Mouse (Mus musculus): ENCODE measurements around the gene Ybx3. TPM values are rescaled to one million over a fixed set of nuclear protein-coding genes. Genes with fewer than 3 reads are reported as not detected.
A peak's percentile ranks its signal among the peaks of the same experiment; 100 is the strongest.

Ybx3 gene
- polyA plus RNA-seq, 1 experiment from 2014 or later: 22.0 TPM

GRCm38 (mm10) chr6:131404260-131404659 is 16.0 kb upstream of the Ybx3 start:
- WGBS: 95% methylated on average over 3 of the region's 3 CpGs

DNA sequence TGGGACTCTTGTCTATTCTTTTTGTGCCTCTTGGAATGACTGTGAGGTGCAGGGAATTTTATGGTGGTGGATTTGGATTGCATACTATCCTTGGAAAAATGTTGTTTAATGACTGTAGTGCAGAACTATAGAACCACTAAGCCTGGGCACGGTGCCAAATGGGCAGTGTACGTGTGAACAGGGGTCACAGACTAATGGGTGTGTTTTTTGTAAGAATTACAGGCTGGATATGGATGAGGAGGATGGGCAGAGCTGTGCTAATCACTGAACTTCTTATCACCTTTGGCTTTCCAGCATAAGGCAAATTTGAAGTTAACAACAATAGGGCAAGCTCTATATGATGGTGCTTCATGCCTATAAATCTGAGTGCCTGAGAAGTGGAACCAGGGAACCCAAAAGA is 14.8 kb upstream of the Ybx3 start:
- Histone ChIP-seq H3K9ac (no peak overlapping the region), H3K4me3 (no peak overlapping the region), H3K4me2 (no peak overlapping the region), H3K27ac (replicated peaks) (no peak overlapping the region), H3K27me3 (no peaks in the 10 kb centered on the region), H3K9me3 (no peaks in the 10 kb centered on the region), H3K36me3 (no peaks in the 10 kb centered on the region), H3K4me1 (replicated peaks) (no peaks in the 10 kb centered on the region)
- 64% methylated on average over 2 of the region's 2 CpGs for WGBS
- no peak for ATAC-seq (ENCODE audit: low FRiP score, low read depth)

More at GRCm38 (mm10) chr6:131404260-131404659, 16.0 kb upstream of the Ybx3 start:
- no peak for ATAC-seq (ENCODE audit: low FRiP score, low read depth)
- no peak overlapping the region for H3K9ac ChIP-seq
- H3K36me3 ChIP-seq: no peaks in the 10 kb centered on the region
- no peak overlapping the region for H3K4me3 ChIP-seq
- H3K9me3 ChIP-seq: no peaks in the 10 kb centered on the region
- no peak overlapping the region for H3K4me2 ChIP-seq
- H3K4me1 ChIP-seq (replicated peaks): no peaks in the 10 kb centered on the region
- H3K27ac ChIP-seq (replicated peaks): no peak overlapping the region
- no peaks in the 10 kb centered on the region for H3K27me3 ChIP-seq

DNA sequence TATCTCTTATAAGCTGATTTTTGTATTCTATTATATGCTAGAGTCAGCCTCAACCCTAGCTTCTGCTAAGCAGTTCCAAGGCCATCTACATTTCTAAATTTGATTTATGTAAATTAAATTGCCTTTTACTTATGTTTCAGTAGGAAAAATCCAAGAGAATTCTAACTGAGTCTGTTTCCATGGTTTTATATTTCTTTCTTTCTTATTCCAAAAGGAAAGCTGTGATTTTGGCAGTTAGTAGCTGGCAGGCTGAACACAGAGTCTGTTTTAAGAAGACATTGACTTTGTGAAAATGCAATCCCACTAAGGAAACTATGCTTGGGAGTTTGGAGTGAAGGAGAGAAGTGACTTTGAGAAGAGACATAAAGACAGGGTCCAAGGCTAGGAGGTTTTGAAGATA is 14.3 kb upstream of the Ybx3 start:
- ATAC-seq (ENCODE audit: low FRiP score, low read depth): no peak
- Histone ChIP-seq H3K36me3 (no peaks in the 10 kb centered on the region), H3K4me3 (no peak overlapping the region), H3K27me3 (no peaks in the 10 kb centered on the region), H3K9me3 (no peaks in the 10 kb centered on the region), H3K27ac (replicated peaks) (no peak overlapping the region), H3K4me1 (replicated peaks) (no peaks in the 10 kb centered on the region), H3K9ac (no peak overlapping the region), H3K4me2 (no peak overlapping the region)

- no peak for ATAC-seq (ENCODE audit: low FRiP score, low read depth)
- no peak overlapping the region for H3K27ac ChIP-seq (replicated peaks)
- H3K27me3 ChIP-seq: no peaks in the 10 kb centered on the region
- no peaks in the 10 kb centered on the region for H3K9me3 ChIP-seq
- no peaks in the 10 kb centered on the region for H3K36me3 ChIP-seq
- H3K9ac ChIP-seq: no peak overlapping the region
- H3K4me1 ChIP-seq (replicated peaks): no peaks in the 10 kb centered on the region
- WGBS: 93% methylated on average over 2 of the region's 2 CpGs
- no peak overlapping the region for H3K4me3 ChIP-seq
- no peak overlapping the region for H3K4me2 ChIP-seq
Measured at GRCm38 (mm10) chr6:131401259-131401658, 13.0 kb upstream of the Ybx3 start.

DNA sequence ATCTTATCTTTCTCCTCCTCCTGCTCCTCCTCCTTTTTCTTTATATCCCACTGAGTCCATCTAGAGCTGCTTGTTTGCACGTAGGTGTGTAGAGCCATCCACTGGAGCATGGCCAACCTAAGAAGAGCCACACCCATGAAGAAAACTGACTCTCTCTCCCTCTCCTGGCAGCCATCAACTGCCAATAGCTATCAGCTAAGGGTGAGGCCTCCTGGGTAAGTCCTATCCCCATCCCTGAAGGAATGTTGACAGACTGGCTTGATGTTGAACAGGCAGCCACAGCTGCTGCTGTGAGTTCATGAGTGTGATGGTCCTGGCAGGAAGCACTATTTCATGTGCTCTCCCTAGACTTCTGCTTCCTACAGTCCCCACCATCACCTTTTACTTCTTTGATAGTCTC is 8.4 kb upstream of the Ybx3 start:
- Histone ChIP-seq H3K4me2 (no peak overlapping the region), H3K36me3 (no peaks in the 10 kb centered on the region), H3K9me3 (no peaks in the 10 kb centered on the region), H3K4me1 (replicated peaks) (no peaks in the 10 kb centered on the region), H3K27me3 (no peaks in the 10 kb centered on the region), H3K9ac (no peak overlapping the region), H3K27ac (replicated peaks) (no peak overlapping the region), H3K4me3 (no peak overlapping the region)
- 84% methylated on average over 1 of the region's 1 CpGs for WGBS
- no peak for ATAC-seq (ENCODE audit: low FRiP score, low read depth)

DNA sequence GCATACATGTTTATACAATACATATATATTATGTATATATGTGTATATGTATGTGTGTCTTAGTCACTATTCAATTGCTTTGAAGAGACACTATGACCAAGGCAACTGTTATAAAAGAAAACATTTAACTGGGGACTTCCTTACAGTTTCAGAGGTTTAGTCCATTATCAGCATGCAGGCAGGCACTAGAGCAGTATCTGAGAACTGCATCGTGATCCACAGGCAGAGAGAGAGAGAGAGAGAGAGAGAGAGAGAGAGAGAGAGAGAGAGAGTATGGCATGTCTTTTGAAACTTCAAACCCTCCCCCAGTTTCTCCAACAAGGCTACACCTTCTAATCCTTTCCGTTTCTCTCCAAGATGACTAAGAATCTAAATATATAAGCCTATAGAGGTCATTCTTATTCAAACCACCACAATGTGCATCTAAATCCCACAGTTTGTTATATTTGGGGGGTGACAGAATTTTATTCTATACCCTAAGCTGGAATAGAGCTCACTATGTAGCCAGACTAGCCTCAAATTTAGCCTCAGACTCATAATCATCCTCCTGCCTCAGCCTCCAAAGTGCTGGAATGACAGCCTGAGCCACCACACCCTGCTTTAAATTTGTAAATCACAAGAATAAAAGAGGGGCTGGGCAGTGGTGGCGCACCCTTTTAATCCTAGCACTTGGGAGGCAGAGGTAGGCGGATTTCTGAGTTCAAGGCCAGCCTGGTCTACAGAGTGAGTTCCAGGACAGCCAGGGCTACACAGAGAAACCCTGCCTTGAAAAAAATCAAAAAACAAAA is 5.8 kb upstream of the Ybx3 start:
- no peaks in the 10 kb centered on the region for H3K9me3 ChIP-seq
- H3K4me3 ChIP-seq: no peak overlapping the region
- H3K4me2 ChIP-seq: no peak overlapping the region
- no peak overlapping the region for H3K27ac ChIP-seq (replicated peaks)
- H3K27me3 ChIP-seq: no peaks in the 10 kb centered on the region; the same call in 1 of the 2 replicates
- ATAC-seq (ENCODE audit: low FRiP score, low read depth): no peak
- H3K4me1 ChIP-seq (replicated peaks): no peaks in the 10 kb centered on the region
- H3K9ac ChIP-seq: no peak overlapping the region
- WGBS: 78% methylated on average over 4 of the region's 4 CpGs
- H3K36me3 ChIP-seq: no peaks in the 10 kb centered on the region

GRCm38 (mm10) chr6:131387221-131388039 is 846 bp downstream of the Ybx3 start:
- Histone ChIP-seq H3K27me3 (no peaks in the 10 kb centered on the region; the same call in 1 of the 2 replicates), H3K36me3 (no peaks in the 10 kb centered on the region), H3K27ac (replicated peaks) (peak overlapping the region; percentile 88), H3K9ac (peak overlapping the region; percentile 91), H3K4me2 (peak overlapping the region; percentile 90), H3K4me3 (peak overlapping the region; percentile 88), H3K4me1 (replicated peaks) (peaks cover 42% of the 10 kb centered on the region), H3K9me3 (no peaks in the 10 kb centered on the region)
- ATAC-seq (ENCODE audit: low FRiP score, low read depth): peak; percentile 59
- under 1% methylated on average over 43 of the region's 43 CpGs for WGBS

DNA sequence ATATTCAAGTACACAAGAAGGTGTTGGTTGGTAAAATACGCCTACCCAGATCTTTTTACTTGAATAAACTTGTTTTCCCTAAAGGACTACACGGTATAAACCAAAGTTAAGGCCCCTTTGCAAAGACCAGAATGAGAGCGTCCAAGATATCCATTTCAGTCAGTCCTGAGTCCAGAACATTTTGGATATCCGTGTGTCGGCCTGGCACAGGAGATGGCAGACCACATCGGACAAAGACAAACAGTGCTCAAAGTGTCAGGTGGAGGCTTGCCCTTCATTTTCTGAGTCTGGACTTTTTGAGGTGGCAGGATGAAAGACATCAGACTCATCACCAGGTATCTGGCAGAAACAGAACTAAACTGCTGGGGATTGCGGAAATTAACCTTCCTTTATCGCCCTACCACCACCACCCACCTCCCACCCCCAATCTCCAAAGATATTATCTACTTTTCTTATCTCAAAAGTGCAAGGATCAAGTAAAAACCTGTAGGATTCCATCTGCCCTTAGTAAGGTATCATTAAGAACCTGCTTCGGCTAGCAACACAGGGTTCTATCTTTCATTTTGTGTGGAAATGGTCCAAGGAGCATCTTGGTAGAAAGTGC is 1.8 kb downstream of the Ybx3 start:
- Histone ChIP-seq H3K9ac (no peak overlapping the region), H3K4me3 (peak overlapping the region; percentile 88), H3K27ac (replicated peaks) (no peak overlapping the region), H3K27me3 (no peaks in the 10 kb centered on the region; the same call in 1 of the 2 replicates), H3K9me3 (no peaks in the 10 kb centered on the region), H3K36me3 (no peaks in the 10 kb centered on the region), H3K4me2 (peak overlapping the region; percentile 90), H3K4me1 (replicated peaks) (peaks cover 48% of the 10 kb centered on the region)
- ATAC-seq (ENCODE audit: low FRiP score, low read depth): no peak
- WGBS: 58% methylated on average over 9 of the region's 9 CpGs

GRCm38 (mm10) chr6:131385469-131385868 is 2.8 kb downstream of the Ybx3 start:
- WGBS: 94% methylated on average over 1 of the region's 1 CpGs
- Histone ChIP-seq H3K27me3 (no peaks in the 10 kb centered on the region; the same call in 1 of the 2 replicates), H3K9ac (no peak overlapping the region), H3K4me3 (no peak overlapping the region), H3K9me3 (no peaks in the 10 kb centered on the region), H3K4me2 (no peak overlapping the region), H3K27ac (replicated peaks) (no peak overlapping the region), H3K4me1 (replicated peaks) (peaks cover 48% of the 10 kb centered on the region), H3K36me3 (no peaks in the 10 kb centered on the region; the same call in 1 of the 2 replicates)
- no peak for ATAC-seq (ENCODE audit: low FRiP score, low read depth)

DNA sequence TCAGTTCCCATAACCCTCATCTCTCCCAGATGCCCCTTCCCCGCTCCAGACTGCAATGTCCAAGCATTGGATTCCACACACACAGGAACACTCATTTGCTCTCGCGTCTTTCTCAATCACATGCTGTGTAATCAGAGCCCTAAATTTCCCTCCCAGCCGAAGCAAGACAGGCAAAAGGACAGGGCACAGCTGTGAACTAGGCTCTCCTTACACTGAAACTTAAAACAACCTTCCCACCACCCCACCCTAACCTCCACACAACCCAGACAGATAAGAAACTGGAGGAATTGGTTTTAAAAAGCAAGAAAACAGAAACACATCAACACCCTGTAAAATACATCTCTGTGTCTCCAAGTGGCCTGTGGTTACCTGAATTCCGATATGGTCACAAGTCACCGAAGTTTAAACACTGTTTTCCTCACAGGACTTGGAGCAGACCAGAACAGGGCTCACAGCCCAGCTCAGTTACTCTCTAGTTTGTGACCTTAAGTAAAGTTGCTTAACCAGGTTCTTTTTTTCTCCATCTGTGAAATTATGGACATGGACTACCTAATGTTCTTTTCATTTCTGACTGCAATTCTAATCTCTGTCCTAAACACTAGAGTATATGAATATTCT is 4.5 kb downstream of the Ybx3 start:
- H3K36me3 ChIP-seq: peaks cover 14% of the 10 kb centered on the region
- H3K4me2 ChIP-seq: no peak overlapping the region
- H3K4me1 ChIP-seq (replicated peaks): peaks cover 47% of the 10 kb centered on the region
- no peaks in the 10 kb centered on the region for H3K27me3 ChIP-seq
- H3K9me3 ChIP-seq: no peaks in the 10 kb centered on the region
- 63% methylated on average over 6 of the region's 6 CpGs for WGBS
- no peak for ATAC-seq (ENCODE audit: low FRiP score, low read depth)
- no peak overlapping the region for H3K4me3 ChIP-seq
- no peak overlapping the region for H3K9ac ChIP-seq
- H3K27ac ChIP-seq (replicated peaks): no peak overlapping the region

DNA sequence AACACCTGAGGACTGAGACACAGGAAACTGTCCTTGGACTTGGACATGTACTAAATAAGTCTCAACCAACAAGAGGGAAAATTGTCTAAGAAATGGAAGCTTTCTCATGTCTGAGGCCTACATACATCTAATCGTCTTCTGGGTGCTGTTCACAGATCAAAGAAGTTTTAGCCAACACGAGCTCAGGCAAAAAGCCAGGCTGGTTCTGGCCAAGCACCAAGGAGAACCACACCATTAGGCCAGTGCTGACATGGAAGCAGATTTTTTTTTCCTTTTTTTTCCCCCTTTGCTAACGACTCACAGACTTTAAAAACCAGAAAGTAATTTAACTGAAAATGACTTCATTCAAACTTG is 5.3 kb downstream of the Ybx3 start:
- Histone ChIP-seq H3K4me1 (replicated peaks) (peaks cover 45% of the 10 kb centered on the region), H3K4me2 (0 out of 2 replicates have a peak overlapping the region, but pooled peaks have one; percentile 4), H3K27me3 (no peaks in the 10 kb centered on the region), H3K27ac (replicated peaks) (no peak overlapping the region), H3K36me3 (peaks cover 23% of the 10 kb centered on the region), H3K4me3 (no peak overlapping the region), H3K9ac (no peak overlapping the region), H3K9me3 (no peaks in the 10 kb centered on the region)
- WGBS: 61% methylated on average over 3 of the region's 3 CpGs
- no peak for ATAC-seq (ENCODE audit: low FRiP score, low read depth)

All from hindbrain, embryonic 15.5 days (tissue).